Mouse (Mus musculus) neural tube, embryonic 11.5 days (tissue): ENCODE measurements around the gene Ubxn4. TPM values are rescaled to one million over a fixed set of nuclear protein-coding genes. Genes with fewer than 3 reads are reported as not detected.

Experiments
- ATAC-seq: fragments of 200-750 bp; cut with Nextera tagmentation; 2 replicates; pipeline ENCODE4 v1.8.0; 2017; ENCODE audit warnings: moderate number of reproducible peaks, mild to moderate bottlenecking, moderate TSS enrichment, moderate library complexity; ENCODE audit not compliant: insufficient read depth, low FRiP score, low TSS enrichment
- DNase-seq: peaks from one replicate; pipeline ENCODE4 v3.0.0-alpha.2; 2015; ENCODE audit warnings: low spot score
- H3K27ac ChIP-seq: fragments of 300-500 bp; sonication (generic); 2 replicates; pipeline ENCODE4 v1.5.1; 2014; ENCODE audit warnings: low read depth, mild to moderate bottlenecking, low read length
- H3K27me3 ChIP-seq: fragments of 300-500 bp; sonication (generic); 2 replicates; pipeline ENCODE4 v1.6.1; 2014; ENCODE audit warnings: mild to moderate bottlenecking, low read length, mixed read lengths; ENCODE audit not compliant: control insufficient read depth, insufficient read depth
- H3K36me3 ChIP-seq: fragments of 300-500 bp; sonication (generic); 2 replicates; pipeline ENCODE4 v1.6.1; 2014; ENCODE audit warnings: mild to moderate bottlenecking, low read length, moderate library complexity, mixed read lengths; ENCODE audit not compliant: control insufficient read depth, insufficient read depth
- H3K4me1 ChIP-seq: fragments of 300-500 bp; sonication (generic); 2 replicates; pipeline ENCODE4 v1.6.1; 2014; ENCODE audit warnings: low read length, mixed read lengths; ENCODE audit not compliant: control insufficient read depth, insufficient read depth
- H3K4me2 ChIP-seq: fragments of 300-500 bp; sonication (generic); 2 replicates; pipeline ENCODE4 v1.6.1; 2014; ENCODE audit warnings: low read depth, mild to moderate bottlenecking, moderate library complexity
- H3K4me3 ChIP-seq: fragments of 300-500 bp; sonication (generic); 2 replicates; pipeline ENCODE4 v1.5.1; 2014; ENCODE audit warnings: low read depth, low read length
- H3K9ac ChIP-seq: fragments of 300-500 bp; sonication (generic); 2 replicates; pipeline ENCODE4 v1.6.1; 2014; ENCODE audit warnings: mild to moderate bottlenecking, low read length
- H3K9me3 ChIP-seq: fragments of 300-500 bp; sonication (generic); 2 replicates; pipeline ENCODE4 v1.6.1; 2016; ENCODE audit warnings: low read length; ENCODE audit not compliant: control insufficient read depth
- WGBS: fragments of 180-500 bp; shearing (Covaris S2); extraction: QIAGEN DNeasy Blood & Tissue Kit; methylation state at CpG from one replicate; pipeline ENCODE4 v1.1.7; 2014; 5-methylcytosine and 5-hydroxymethylcytosine counted together
- microRNA counts: library from miRNA; unstranded; fragments of <30 nt; microRNA quantifications from one replicate; lab custom pipeline; 2015
- microRNA-seq: library from miRNA; unstranded; fragments of <30 nt; microRNA quantifications from one replicate; pipeline ENCODE4, GENCODE M21; 2016
- polyA plus RNA-seq: library from polyadenylated mRNA; unstranded; fragments of >200 nt; fragmentation: Nextera tagmentation; extraction: Ambion mirVana; gene quantifications from 2 replicates; pipeline ENCODE4 v1.2.1, GENCODE M21; 2014

The Ubxn4 gene
- polyA plus RNA-seq, 1 experiment from 2014 or later, result 56.5 TPM

- WGBS, result 89% methylated on average over 2 of the region's 2 CpGs
- Histone ChIP-seq H3K4me3 (no peak overlapping the region), H3K36me3 (no peaks in the 10 kb centered on the region; the same call in 1 of the 2 replicates), H3K9me3 (no peaks in the 10 kb centered on the region), H3K27ac (no peak overlapping the region), H3K4me1 (no peaks in the 10 kb centered on the region), H3K27me3 (no peaks in the 10 kb centered on the region), H3K4me2 (no peak overlapping the region), H3K9ac (no peak overlapping the region)
- no peak for DNase-seq
- no peak for ATAC-seq
Observed at GRCm38 (mm10) chr1:128324776-128325175, 81.0 kb downstream of the Ubxn4 start.

- ATAC-seq (no peak), DNase-seq (no peak)
- H3K27ac ChIP-seq, result no peak overlapping the region
- H3K4me3 ChIP-seq, result no peak overlapping the region
- H3K9me3 ChIP-seq, result no peaks in the 10 kb centered on the region
- H3K9ac ChIP-seq, result no peak overlapping the region
- no peaks in the 10 kb centered on the region for H3K27me3 ChIP-seq
- H3K4me2 ChIP-seq, result no peak overlapping the region
- 95% methylated on average over 1 of the region's 1 CpGs for WGBS
- H3K36me3 ChIP-seq, result no peaks in the 10 kb centered on the region; the same call in 1 of the 2 replicates
- H3K4me1 ChIP-seq, result no peaks in the 10 kb centered on the region
Observed at GRCm38 (mm10) chr1:128327165-128327564, 83.4 kb downstream of the Ubxn4 start.

- Histone ChIP-seq H3K9ac (no peak within 1 kb of the TSS), H3K4me2 (no peak within 1 kb of the TSS), H3K4me1 (no peaks in the 10 kb centered on the region), H3K9me3 (no peaks in the 10 kb centered on the region), H3K4me3 (no peak within 1 kb of the TSS), H3K36me3 (peaks cover 5% of the 10 kb centered on the region), H3K27ac (no peak within 1 kb of the TSS), H3K27me3 (no peaks in the 10 kb centered on the region)
- ATAC-seq (no peak), DNase-seq (no peak)
- 92% methylated on average over 3 of the region's 3 CpGs for WGBS
Observed at GRCm38 (mm10) chr1:128328218-128328617, 84.5 kb downstream of the Ubxn4 start, which contains the start of gene Lct. Gene Lct, minus strand, starts transcription at chr1:128328318.

MicroRNA genes within 50 kb of the gene (microRNA counts, 519-probe panel; counts per million panel counts)
- microRNA mmu-miR-128 (lab: Ali Mortazavi, UCI), result 4,122 counts per million, percentile 76 among the panel's probes with 10 or more counts

Small RNA genes lying within 50 kb of the gene (microRNA-seq; reads per million reads assigned to microRNA genes)
- gene Mir128-1, result 84.9 reads per million, percentile 49 among the genes with 10 or more reads in this experiment

Other genes starting within 250 kb of the Ubxn4 start
- gene Zranb3, start 140.9 kb upstream of the Ubxn4 start, polyA plus RNA-seq, result 14.5 TPM in 2 replicates
- 91.1 and 91.6 TPM in 2 replicates for gene R3hdm1, start 140.7 kb upstream of the Ubxn4 start, polyA plus RNA-seq
- gene Lct, start 84.4 kb downstream of the Ubxn4 start, polyA plus RNA-seq, result 0.24 and 0.40 TPM in 2 replicates
- gene Mcm6, start 115.7 kb downstream of the Ubxn4 start, polyA plus RNA-seq, result 292 and 301 TPM in 2 replicates
- 127 and 133 TPM in 2 replicates for gene Dars, start 173.4 kb downstream of the Ubxn4 start, polyA plus RNA-seq